Mouse (Mus musculus) adrenal gland (tissue): ENCODE results near the gene Gm49380.

Source experiments
- intact Hi-C: fragments of 180-260 bp; cut with DNase I; formaldehyde crosslinking; loops from one replicate; pipeline ENCODE4 v1.15.1; 2025

Gene Gm49380

DNA sequence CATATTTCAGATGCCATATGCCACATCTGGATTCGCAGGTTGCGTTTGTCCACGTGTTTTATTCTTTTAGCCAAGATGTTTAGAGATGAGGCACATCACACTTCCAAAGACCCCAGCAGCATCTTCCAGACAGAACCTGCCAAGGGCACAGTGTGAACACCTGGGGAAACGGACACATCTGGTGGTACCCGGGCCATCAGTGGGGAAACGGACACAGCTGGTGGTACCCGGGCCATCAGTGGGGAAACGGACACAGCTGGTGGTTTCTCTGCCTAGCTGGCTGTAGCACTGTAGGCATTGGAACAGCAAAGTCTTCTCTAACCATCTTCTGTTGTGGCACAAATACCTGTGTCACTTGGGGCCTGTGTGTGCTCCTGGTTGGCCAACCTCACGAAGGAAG is 17.5 kb downstream of the Gm49380 start:
- intact Hi-C loops: loop anchor here (10.0 kb wide), 1 partner anchor 111 kb away; no protein-coding TSS in a partner anchor

DNA sequence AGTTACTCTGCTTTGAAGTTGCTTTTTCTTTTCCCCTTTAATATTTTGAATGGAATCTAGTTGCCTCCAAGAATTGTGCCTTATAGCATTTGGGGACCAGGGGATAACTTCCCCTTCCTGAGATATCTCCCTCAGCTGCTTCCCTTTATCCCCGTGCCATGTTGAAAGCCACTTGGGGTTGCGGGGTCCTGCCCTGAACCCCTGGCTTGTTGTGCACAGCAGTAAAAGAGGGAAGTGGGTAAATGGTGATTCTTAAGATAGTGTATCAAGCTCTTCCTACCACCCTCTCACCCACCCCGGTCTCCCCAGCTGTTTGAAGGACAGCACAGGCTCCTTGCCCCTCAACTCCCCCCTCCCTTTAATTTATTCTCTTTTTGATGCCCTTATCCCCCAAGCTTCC is 18.6 kb downstream of the Gm49380 start:
- intact Hi-C loops: loop anchor here (10.0 kb wide), 1 partner anchor 110 kb away; no protein-coding TSS in a partner anchor

GRCm38 (mm10) chr9:44093612-44094503 is 19.4 kb downstream of the Gm49380 start:
- intact Hi-C loops: loop anchor here (10.0 kb wide), 1 partner anchor 109 kb away; no protein-coding TSS in a partner anchor

DNA sequence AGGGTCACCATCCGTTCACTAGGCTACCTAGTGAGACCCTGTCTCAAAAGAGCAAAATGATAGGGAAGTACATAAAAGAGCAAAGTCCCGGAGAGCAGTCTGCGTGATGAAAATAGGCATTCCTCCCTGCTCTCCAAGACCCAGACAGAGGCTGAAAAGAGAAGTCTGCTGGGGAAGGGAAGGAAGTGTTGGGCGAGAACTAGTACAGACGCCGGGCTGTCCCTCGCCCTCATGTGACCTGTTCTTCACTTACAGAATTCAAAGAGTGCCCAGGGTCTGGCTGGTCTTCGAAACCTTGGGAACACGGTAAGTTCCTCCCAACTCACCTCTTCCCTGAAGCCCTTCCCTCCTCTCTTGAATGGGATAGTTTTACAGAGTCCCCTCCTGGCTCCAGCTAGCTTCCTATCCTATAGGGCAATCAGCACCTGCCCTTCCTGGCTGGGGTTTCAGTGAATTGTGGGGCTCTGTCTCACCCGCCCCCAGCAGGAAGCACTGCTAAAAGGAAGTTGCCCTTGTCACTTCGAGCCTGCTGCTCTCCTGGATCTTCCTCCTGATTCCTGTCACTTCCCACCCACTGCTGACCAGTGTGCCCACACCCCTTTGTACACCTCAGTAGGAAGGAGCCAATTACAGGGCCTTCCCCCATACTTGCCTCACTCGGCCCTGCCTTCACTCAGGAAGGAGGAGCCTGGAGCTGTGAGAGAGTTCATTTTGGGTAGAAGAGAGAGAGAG is 24.3 kb downstream of the Gm49380 start:
- intact Hi-C loops: no loop called here

GRCm38 (mm10) chr9:44087761-44088455 is 25.4 kb downstream of the Gm49380 start:
- intact Hi-C loops: no loop called here

DNA sequence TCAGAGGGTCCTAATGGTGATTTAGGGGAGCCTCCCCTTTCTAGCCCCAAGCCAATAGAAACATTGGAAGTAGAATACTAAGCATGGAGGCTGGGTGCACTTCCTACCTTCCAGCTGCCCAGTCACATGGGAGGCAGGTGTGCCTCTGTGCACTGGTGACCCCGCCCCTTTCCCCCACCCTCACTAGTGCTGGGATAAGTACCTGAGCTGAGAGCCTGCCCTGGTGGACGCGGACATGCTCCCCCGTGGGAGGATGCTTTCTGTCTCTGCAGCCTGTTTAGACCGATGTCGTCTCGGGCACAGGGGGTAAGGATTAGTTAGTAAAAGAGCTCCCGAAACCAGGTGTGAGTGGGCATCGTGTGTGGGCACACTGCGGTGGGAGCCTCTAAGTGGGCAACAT is 26.3 kb downstream of the Gm49380 start:
- intact Hi-C loops: no loop called here

- intact Hi-C loops: no loop called here
Observed at GRCm38 (mm10) chr9:44085741-44086665, 27.3 kb downstream of the Gm49380 start.

DNA sequence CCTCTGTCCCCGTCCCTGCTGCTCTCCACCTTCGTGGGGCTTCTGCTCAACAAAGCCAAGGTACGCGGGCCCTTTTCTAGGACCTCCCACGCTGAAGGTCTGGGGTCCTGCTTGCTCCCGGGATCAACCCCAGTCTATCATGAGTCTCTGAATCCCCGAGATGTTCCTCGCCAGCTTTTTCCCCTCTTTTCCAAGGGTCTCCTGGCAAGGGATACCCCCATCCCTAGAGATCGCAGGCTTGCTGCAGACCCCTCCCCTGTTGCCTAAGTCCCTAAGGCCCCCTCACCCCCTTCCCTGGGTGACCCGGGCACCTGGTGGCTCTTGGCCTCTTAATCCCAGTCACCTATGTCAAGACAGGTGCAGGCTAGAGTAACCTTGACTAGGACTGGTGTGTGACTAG is 28.0 kb downstream of the Gm49380 start:
- intact Hi-C loops: no loop called here

DNA sequence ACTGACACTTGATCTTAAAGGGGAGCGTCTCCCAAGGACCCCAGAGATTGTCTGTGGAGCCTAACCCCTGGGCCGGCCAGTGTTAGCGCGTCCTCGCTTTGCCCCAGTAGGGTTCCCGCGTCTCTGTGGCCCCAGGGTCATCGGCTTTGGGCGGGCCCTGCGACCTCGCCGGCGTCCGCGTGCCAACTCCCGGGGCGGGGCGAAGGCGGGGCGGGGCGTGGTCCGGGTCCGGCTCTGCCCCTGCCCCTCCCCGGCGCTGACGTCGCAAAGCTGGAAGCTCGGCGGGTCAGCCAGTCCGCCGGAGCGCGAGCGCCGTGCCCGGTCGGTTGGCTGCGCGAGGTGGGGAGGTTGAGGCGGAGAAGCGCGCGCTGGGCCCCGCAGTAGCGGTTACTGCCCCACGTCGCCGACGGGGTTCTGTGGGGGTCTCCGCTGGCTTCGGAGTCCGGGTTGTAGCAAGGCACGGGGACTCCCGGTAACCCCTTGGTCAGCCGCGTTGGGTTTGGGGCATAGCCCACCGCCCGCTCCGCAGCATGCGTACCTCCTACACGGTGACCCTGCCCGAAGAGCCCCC is 28.6 kb downstream of the Gm49380 start:
- intact Hi-C loops: no loop called here

- intact Hi-C loops: no loop called here
Observed at GRCm38 (mm10) chr9:44084236-44084635, 29.1 kb downstream of the Gm49380 start.

DNA sequence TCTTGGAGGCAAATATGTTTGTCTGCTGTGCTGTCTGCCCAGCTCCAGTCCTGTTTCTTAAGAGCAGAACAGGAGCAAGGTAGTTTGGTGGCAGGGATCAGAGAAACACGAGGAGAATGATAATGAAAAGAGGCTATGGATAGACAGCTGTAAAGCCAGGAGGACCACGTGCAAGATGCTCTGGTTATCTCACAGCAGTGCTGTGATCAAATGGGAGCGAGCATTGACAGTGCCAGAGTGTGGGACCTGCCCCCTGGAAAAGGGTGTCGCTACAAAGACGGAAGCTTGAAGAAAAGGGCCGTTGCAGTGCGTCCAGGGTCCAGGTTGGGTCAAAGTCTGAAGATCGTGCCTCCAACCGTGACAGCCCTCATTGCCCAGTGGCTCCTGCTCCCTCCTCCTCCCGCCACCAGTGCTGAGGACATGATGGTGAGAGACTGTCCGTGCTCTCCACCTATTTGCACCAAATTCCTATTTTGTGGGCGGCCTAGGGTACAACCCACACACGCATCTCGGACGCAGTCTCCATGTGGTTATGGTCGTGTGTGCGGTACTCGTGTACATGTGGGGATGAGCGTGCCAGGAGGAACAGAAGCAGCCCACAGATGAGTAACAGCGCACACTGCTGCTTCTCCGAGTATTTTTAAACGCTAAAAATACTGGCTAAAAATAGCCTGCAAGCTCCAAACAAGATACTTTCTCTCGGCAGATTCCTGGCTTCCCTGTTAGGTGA is 29.7 kb downstream of the Gm49380 start:
- intact Hi-C loops: no loop called here

DNA sequence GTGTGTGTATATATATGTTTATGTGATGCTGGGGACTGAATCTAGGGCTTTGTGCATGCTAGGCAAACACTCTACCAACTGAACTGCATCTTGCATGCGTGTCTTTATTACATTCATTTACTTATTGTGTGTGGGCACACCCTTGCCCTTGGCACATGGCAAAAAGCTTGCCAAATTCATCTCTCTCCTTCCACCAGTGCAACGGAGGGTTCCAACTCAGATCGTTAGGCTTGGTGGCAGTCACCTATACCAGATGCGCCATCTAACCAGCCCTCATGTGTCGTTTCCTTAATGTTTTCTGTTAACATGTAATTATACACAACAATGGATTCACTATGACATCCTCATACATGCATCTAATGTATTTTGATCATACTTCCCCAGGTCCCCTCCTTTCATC is 31.0 kb downstream of the Gm49380 start:
- intact Hi-C loops: no loop called here

- intact Hi-C loops: no loop called here
Observed at GRCm38 (mm10) chr9:44081581-44081980, 31.7 kb downstream of the Gm49380 start.

GRCm38 (mm10) chr9:44080953-44081352 is 32.3 kb downstream of the Gm49380 start:
- intact Hi-C loops: no loop called here

GRCm38 (mm10) chr9:44079997-44080780 is 33.1 kb downstream of the Gm49380 start:
- intact Hi-C loops: no loop called here

GRCm38 (mm10) chr9:44078955-44079756 is 34.1 kb downstream of the Gm49380 start:
- intact Hi-C loops: no loop called here

- intact Hi-C loops: no loop called here
Observed at GRCm38 (mm10) chr9:44078136-44078797, 35.0 kb downstream of the Gm49380 start.
